Comparison of ENCODE assay signal across 15 mouse cellular contexts in the genomic region with DNA sequence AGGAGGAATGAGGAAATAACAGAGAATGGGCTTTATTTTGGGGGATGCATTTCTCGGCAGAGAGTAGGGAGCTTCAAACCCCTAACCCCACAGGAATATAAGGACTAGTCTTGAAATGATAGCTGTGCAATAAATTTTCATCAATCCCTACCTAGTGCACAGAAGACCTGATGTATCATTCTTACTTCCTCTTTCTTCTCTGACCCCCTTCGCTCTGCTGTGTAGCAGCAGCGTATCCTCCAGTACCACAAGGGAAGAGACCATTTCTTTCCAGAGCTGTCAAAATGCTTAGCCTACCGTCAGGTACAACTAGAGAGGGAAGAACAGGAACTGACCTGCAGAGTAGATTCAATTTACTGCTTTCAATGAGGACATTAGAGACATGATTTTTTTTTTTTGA.
"Had no signal": no experiment of that assay in that cellular context is flagged by ENCODE, and none has a peak within 500 bp of the region (broad histone marks: within the 10 kb centered on the region; RNA-seq: fewer than 3 reads in every experiment).

No protein-coding gene starts in this region.

- H3K9ac ChIP-seq: limb, embryonic 15.5 days; liver, embryonic 12.5 days; lung, embryonic 14.5 days; neural tube, embryonic 13.5 days had no signal

- H3K27ac ChIP-seq: limb, embryonic 15.5 days; liver, embryonic 12.5 days; neural tube, embryonic 13.5 days had no signal

- DNase-seq: kidney, adult 8-10 months; kidney, postnatal 25 days; layer of hippocampus, postnatal 36 days; lung, embryonic 14.5 days; lung, postnatal 10 days; lung, postnatal 4 days; midbrain, embryonic 14.5 days; right cerebral cortex, adult 18-20 months; right cerebral cortex, postnatal 25 days; thymus, adult 18-20 months had no signal

- ATAC-seq: intestine, postnatal 0 days; liver, embryonic 12.5 days had no signal

- H3K36me3 ChIP-seq: limb, embryonic 15.5 days; liver, embryonic 12.5 days; neural tube, embryonic 13.5 days had no signal

- H3K4me1 ChIP-seq: limb, embryonic 15.5 days; liver, embryonic 12.5 days; neural tube, embryonic 13.5 days had no signal

- H3K27me3 ChIP-seq: limb, embryonic 15.5 days; liver, embryonic 12.5 days; neural tube, embryonic 13.5 days had no signal

- H3K4me3 ChIP-seq: limb, embryonic 15.5 days; liver, embryonic 12.5 days; myocyte; neural tube, embryonic 13.5 days had no signal

- H3K9me3 ChIP-seq: limb, embryonic 15.5 days; liver, embryonic 12.5 days; neural tube, embryonic 13.5 days had no signal
